ENCODE assay signal across 8 mouse cellular contexts in genomic region chr5:29569378-29570280, GRCm38 (mm10). TPM values are rescaled to one million over a fixed set of nuclear protein-coding genes. Genes with fewer than 3 reads are reported as not detected.
DNase-seq lines count a peak whose midpoint lies in the region; ATAC-seq and TF ChIP-seq lines count a peak whose summit lies in the region.

No protein-coding gene starts in this region.

- H3K27ac ChIP-seq in gastrocnemius, adult 2 months = peak overlapping the region; percentile 89
- H3K27ac ChIP-seq in hindbrain, embryonic 11.5 days (ENCODE audit: low read depth, low read length) = peak overlapping the region; percentile 90
- H3K27ac ChIP-seq in liver, embryonic 13.5 days = peak overlapping the region; percentile 94
- peak overlapping the region; percentile 81 for H3K27ac ChIP-seq in stomach, embryonic 14.5 days (ENCODE audit: low read length)

- H3K27me3 ChIP-seq in hindbrain, embryonic 11.5 days (ENCODE audit: control insufficient read depth, insufficient read depth, low read length) = no peaks in the 10 kb centered on the region
- H3K27me3 ChIP-seq in liver, embryonic 13.5 days = no peaks in the 10 kb centered on the region
- no peaks in the 10 kb centered on the region for H3K27me3 ChIP-seq in stomach, embryonic 14.5 days (ENCODE audit: control insufficient read depth, insufficient read depth, low read length)

- peak overlapping the region; percentile 96 for H3K4me2 ChIP-seq in hindbrain, embryonic 11.5 days (replicated peaks; ENCODE audit: low read depth, low read length)
- peak overlapping the region; percentile 99 for H3K4me2 ChIP-seq in liver, embryonic 13.5 days
- H3K4me2 ChIP-seq in stomach, embryonic 14.5 days (replicated peaks; ENCODE audit: low read depth, low read length) = peak overlapping the region; percentile 94

- no peaks in the 10 kb centered on the region for H3K36me3 ChIP-seq in hindbrain, embryonic 11.5 days (ENCODE audit: control insufficient read depth, insufficient read depth, low read length)
- peaks cover 30% of the 10 kb centered on the region for H3K36me3 ChIP-seq in liver, embryonic 13.5 days
- peaks cover 3% of the 10 kb centered on the region; the same call in 1 of the 2 replicates for H3K36me3 ChIP-seq in stomach, embryonic 14.5 days (ENCODE audit: control insufficient read depth, insufficient read depth, low read length)

- peak; percentile 79 for ATAC-seq in hindbrain, embryonic 11.5 days (ENCODE audit: low FRiP score)
- ATAC-seq in liver, embryonic 13.5 days (ENCODE audit: low read depth) = peak; percentile 85
- ATAC-seq in stomach, embryonic 14.5 days (ENCODE audit: insufficient number of reproducible peaks, insufficient read depth, low FRiP score, low read depth) = peak; percentile 84

- H3K4me1 ChIP-seq in hindbrain, embryonic 11.5 days (replicated peaks; ENCODE audit: control insufficient read depth, insufficient read depth, low read length) = 0 out of 2 replicates have a peak, but pooled peaks cover 3% of the 10 kb centered on the region
- peaks cover 28% of the 10 kb centered on the region for H3K4me1 ChIP-seq in liver, embryonic 13.5 days (replicated peaks)
- H3K4me1 ChIP-seq in stomach, embryonic 14.5 days (ENCODE audit: control insufficient read depth, insufficient read depth, low read length) = peaks cover 7% of the 10 kb centered on the region

- H3K9me3 ChIP-seq in hindbrain, embryonic 11.5 days (ENCODE audit: control insufficient read depth, low read length) = no peaks in the 10 kb centered on the region
- no peaks in the 10 kb centered on the region for H3K9me3 ChIP-seq in liver, embryonic 13.5 days (replicated peaks)
- H3K9me3 ChIP-seq in stomach, embryonic 14.5 days (ENCODE audit: control insufficient read depth, low read depth, low read length) = no peaks in the 10 kb centered on the region

- DNase-seq in gastrocnemius, adult 2 months = no peak
- DNase-seq in gastrocnemius, postnatal 36 days = no peak
- DNase-seq in urinary bladder, postnatal 14 days (ENCODE audit: low spot score) = peak; percentile 65
- DNase-seq in urinary bladder, postnatal 25 days (ENCODE audit: low spot score) = no peak
- no peak for DNase-seq in hindbrain, embryonic 11.5 days (ENCODE audit: low spot score)
- DNase-seq in liver, embryonic 13.5 days = no peak
- DNase-seq in cerebellum, adult 11 months = no peak

- H3K4me3 ChIP-seq in gastrocnemius, adult 2 months = peak overlapping the region; percentile 92
- H3K4me3 ChIP-seq in hindbrain, embryonic 11.5 days (ENCODE audit: low read depth, low read length) = peak overlapping the region; percentile 83
- peak overlapping the region; percentile 89 for H3K4me3 ChIP-seq in liver, embryonic 13.5 days (replicated peaks)
- peak overlapping the region; percentile 85 for H3K4me3 ChIP-seq in stomach, embryonic 14.5 days (ENCODE audit: low read depth, low read length)

- peak overlapping the region; percentile 82 for H3K9ac ChIP-seq in hindbrain, embryonic 11.5 days (ENCODE audit: low read depth, low read length)
- H3K9ac ChIP-seq in liver, embryonic 13.5 days = peak overlapping the region; percentile 91
- H3K9ac ChIP-seq in stomach, embryonic 14.5 days (replicated peaks; ENCODE audit: low read depth, low read length) = peak overlapping the region; percentile 61

- intact Hi-C loops in gastrocnemius, adult 2 months (cut with DNase I) = loop anchor here (10.0 kb wide), 1 partner anchor 185 kb away; no protein-coding TSS in a partner anchor
- intact Hi-C loops in gastrocnemius, postnatal 36 days (cut with DNase I) = no loop called here

- TF ChIP-seq CTCF in gastrocnemius, adult 2 months (IDR thresholded peaks at IDR 0.05) = peak; percentile 27; the same call in 1 of the 2 replicates

- WGBS in hindbrain, embryonic 11.5 days = 2% methylated on average over 66 of the region's 67 CpGs
- 3% methylated on average over 67 of the region's 67 CpGs for WGBS in liver, embryonic 13.5 days (ENCODE audit: insufficient replicate concordance)
- WGBS in stomach, embryonic 14.5 days = 2% methylated on average over 57 of the region's 67 CpGs

RNA-seq across cellular contexts. Expression of gene Ube3c, which starts 0.6 kb away (rescaled TPM):
- total RNA-seq in gastrocnemius, adult 2 months (2021) = 10 to 100 TPM; 35.9 to 36.3 TPM
- 10 to 100 TPM; 34.7 to 34.9 TPM for total RNA-seq in gastrocnemius, postnatal 36 days (2021)
- 31.0 and 36.4 TPM in 2 replicates for polyA plus RNA-seq in hindbrain, embryonic 11.5 days (2014; fragmentation: Nextera tagmentation; extraction: Ambion mirVana)
- polyA plus RNA-seq in liver, embryonic 13.5 days (2015; fragmentation: Nextera tagmentation; extraction: Ambion mirVana) = 12.9 and 13.4 TPM in 2 replicates
- 22.4 and 24.3 TPM in 2 replicates for polyA plus RNA-seq in stomach, embryonic 14.5 days (2014; fragmentation: Nextera tagmentation; extraction: Ambion mirVana)
